Mouse (Mus musculus): Measurements from ENCODE around the gene Gja10. TPM values are rescaled to one million over a fixed set of nuclear protein-coding genes. Genes with fewer than 3 reads are reported as not detected.

The Gja10 gene
- polyA plus RNA-seq, 1 experiment from 2014 or later, result not detected

GRCm38 (mm10) chr4:32573586-32573985 lies 29.0 kb downstream of the Gja10 start:
- Histone ChIP-seq H3K36me3 (no peaks in the 10 kb centered on the region), H3K4me3 (replicated peaks) (no peak overlapping the region), H3K4me2 (no peak overlapping the region), H3K9me3 (no peaks in the 10 kb centered on the region), H3K9ac (no peak overlapping the region), H3K4me1 (peaks cover 6% of the 10 kb centered on the region; the same call in 1 of the 2 replicates), H3K27me3 (replicated peaks) (no peaks in the 10 kb centered on the region), H3K27ac (no peak overlapping the region)
- WGBS, result 85% methylated on average over 5 of the region's 5 CpGs
- ATAC-seq (ENCODE audit: insufficient read depth, low FRiP score, low read depth), result no peak

- no peaks in the 10 kb centered on the region for H3K36me3 ChIP-seq
- WGBS, result 65% methylated on average over 1 of the region's 1 CpGs
- H3K4me1 ChIP-seq, result peaks cover 6% of the 10 kb centered on the region; the same call in 1 of the 2 replicates
- H3K9me3 ChIP-seq, result no peaks in the 10 kb centered on the region
- H3K27ac ChIP-seq, result no peak overlapping the region
- H3K9ac ChIP-seq, result no peak overlapping the region
- H3K4me2 ChIP-seq, result no peak overlapping the region
- H3K27me3 ChIP-seq (replicated peaks), result no peaks in the 10 kb centered on the region
- 0 out of 2 replicates have a peak, but pooled peaks have one; percentile 11 for ATAC-seq (ENCODE audit: insufficient read depth, low FRiP score, low read depth)
- H3K4me3 ChIP-seq (replicated peaks), result no peak overlapping the region
These were observed 30.4 kb downstream of the Gja10 start for GRCm38 (mm10) chr4:32572118-32572517.

GRCm38 (mm10) chr4:32571441-32571840 lies 31.1 kb downstream of the Gja10 start:
- WGBS, result 58% methylated on average over 3 of the region's 3 CpGs
- H3K9ac ChIP-seq, result no peak overlapping the region
- ATAC-seq (ENCODE audit: insufficient read depth, low FRiP score, low read depth), result no peak
- H3K4me1 ChIP-seq, result peaks cover 6% of the 10 kb centered on the region; the same call in 1 of the 2 replicates
- no peaks in the 10 kb centered on the region for H3K27me3 ChIP-seq (replicated peaks)
- H3K27ac ChIP-seq, result peak overlapping the region; percentile 9; the same call in 1 of the 2 replicates
- no peaks in the 10 kb centered on the region for H3K9me3 ChIP-seq
- H3K36me3 ChIP-seq, result no peaks in the 10 kb centered on the region
- no peak overlapping the region for H3K4me2 ChIP-seq
- H3K4me3 ChIP-seq (replicated peaks), result no peak overlapping the region

DNA sequence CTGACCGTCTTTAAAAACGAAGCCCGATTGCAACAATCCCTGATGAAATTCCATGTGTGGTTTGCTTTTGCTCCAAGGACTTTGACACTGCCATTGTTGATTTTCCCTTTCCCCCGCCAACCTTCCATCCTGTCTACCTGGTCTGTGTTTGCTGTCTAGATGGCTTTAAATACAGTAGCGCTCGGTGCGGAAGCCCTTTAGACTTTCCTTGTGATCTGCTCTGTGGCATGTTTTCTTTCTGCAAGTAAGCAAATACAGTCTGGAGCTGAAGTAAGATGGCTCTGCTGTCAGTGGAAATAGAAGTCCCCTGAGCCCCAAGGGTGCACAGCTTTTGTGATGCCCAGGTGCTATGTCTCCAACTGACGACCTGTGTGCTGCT lies 31.6 kb downstream of the Gja10 start:
- no peaks in the 10 kb centered on the region for H3K9me3 ChIP-seq
- peaks cover 6% of the 10 kb centered on the region; the same call in 1 of the 2 replicates for H3K4me1 ChIP-seq
- no peak overlapping the region for H3K4me2 ChIP-seq
- H3K27me3 ChIP-seq (replicated peaks), result no peaks in the 10 kb centered on the region
- peak overlapping the region; percentile 9; the same call in 1 of the 2 replicates for H3K27ac ChIP-seq
- no peaks in the 10 kb centered on the region for H3K36me3 ChIP-seq
- no peak for ATAC-seq (ENCODE audit: insufficient read depth, low FRiP score, low read depth)
- no peak overlapping the region for H3K4me3 ChIP-seq (replicated peaks)
- 46% methylated on average over 8 of the region's 8 CpGs for WGBS
- no peak overlapping the region for H3K9ac ChIP-seq

- Histone ChIP-seq H3K36me3 (no peaks in the 10 kb centered on the region), H3K9me3 (no peaks in the 10 kb centered on the region), H3K4me3 (replicated peaks) (no peak overlapping the region), H3K4me2 (peak overlapping the region; percentile 9; the same call in 1 of the 2 replicates), H3K27ac (no peak overlapping the region; the same call in 1 of the 2 replicates), H3K9ac (no peak overlapping the region), H3K27me3 (replicated peaks) (no peaks in the 10 kb centered on the region), H3K4me1 (peaks cover 6% of the 10 kb centered on the region; the same call in 1 of the 2 replicates)
- no peak for ATAC-seq (ENCODE audit: insufficient read depth, low FRiP score, low read depth)
- 38% methylated on average over 17 of the region's 17 CpGs for WGBS
These were observed 32.3 kb downstream of the Gja10 start for GRCm38 (mm10) chr4:32569995-32570938.

- Histone ChIP-seq H3K36me3 (no peaks in the 10 kb centered on the region), H3K4me3 (replicated peaks) (no peak overlapping the region), H3K9ac (no peak overlapping the region), H3K4me2 (no peak overlapping the region), H3K4me1 (peaks cover 6% of the 10 kb centered on the region; the same call in 1 of the 2 replicates), H3K27ac (no peak overlapping the region), H3K9me3 (no peaks in the 10 kb centered on the region), H3K27me3 (replicated peaks) (no peaks in the 10 kb centered on the region)
- 78% methylated on average over 4 of the region's 4 CpGs for WGBS
- ATAC-seq (ENCODE audit: insufficient read depth, low FRiP score, low read depth), result no peak
These were observed 33.5 kb downstream of the Gja10 start for GRCm38 (mm10) chr4:32569054-32569453.

DNA sequence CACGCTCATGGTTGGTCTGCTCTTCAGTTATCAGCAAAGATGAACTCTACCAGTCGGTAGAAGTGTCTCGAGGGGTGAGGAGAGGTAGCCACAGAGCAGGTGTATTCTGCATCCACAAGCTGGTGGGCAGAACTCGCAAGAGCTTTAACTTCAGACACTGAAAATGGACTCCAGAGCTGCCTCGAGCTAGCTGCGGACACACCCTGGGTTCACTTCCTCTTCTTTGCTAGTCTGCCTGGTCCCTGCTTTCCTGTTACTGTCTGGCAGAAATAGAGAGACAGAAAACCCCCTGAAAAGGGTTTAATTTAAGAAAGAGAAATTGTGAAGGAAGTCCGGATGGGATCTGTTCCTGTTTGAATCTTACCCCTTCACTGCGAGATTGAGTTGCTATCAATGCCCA lies 37.6 kb downstream of the Gja10 start:
- no peak overlapping the region for H3K4me2 ChIP-seq
- ATAC-seq (ENCODE audit: insufficient read depth, low FRiP score, low read depth), result no peak
- WGBS, result 71% methylated on average over 8 of the region's 8 CpGs
- peaks cover 5% of the 10 kb centered on the region; the same call in 1 of the 2 replicates for H3K36me3 ChIP-seq
- H3K4me3 ChIP-seq (replicated peaks), result no peak overlapping the region
- no peaks in the 10 kb centered on the region for H3K4me1 ChIP-seq
- no peak overlapping the region for H3K27ac ChIP-seq
- H3K9ac ChIP-seq, result no peak overlapping the region
- H3K27me3 ChIP-seq (replicated peaks), result no peaks in the 10 kb centered on the region
- H3K9me3 ChIP-seq, result no peaks in the 10 kb centered on the region

GRCm38 (mm10) chr4:32564416-32564815 lies 38.1 kb downstream of the Gja10 start:
- H3K36me3 ChIP-seq, result peaks cover 5% of the 10 kb centered on the region; the same call in 1 of the 2 replicates
- H3K27me3 ChIP-seq (replicated peaks), result no peaks in the 10 kb centered on the region
- no peaks in the 10 kb centered on the region for H3K4me1 ChIP-seq
- no peak for ATAC-seq (ENCODE audit: insufficient read depth, low FRiP score, low read depth)
- no peak overlapping the region for H3K27ac ChIP-seq
- 76% methylated on average over 7 of the region's 7 CpGs for WGBS
- no peak overlapping the region for H3K4me2 ChIP-seq
- no peak overlapping the region for H3K4me3 ChIP-seq (replicated peaks)
- H3K9me3 ChIP-seq, result no peaks in the 10 kb centered on the region
- H3K9ac ChIP-seq, result no peak overlapping the region

DNA sequence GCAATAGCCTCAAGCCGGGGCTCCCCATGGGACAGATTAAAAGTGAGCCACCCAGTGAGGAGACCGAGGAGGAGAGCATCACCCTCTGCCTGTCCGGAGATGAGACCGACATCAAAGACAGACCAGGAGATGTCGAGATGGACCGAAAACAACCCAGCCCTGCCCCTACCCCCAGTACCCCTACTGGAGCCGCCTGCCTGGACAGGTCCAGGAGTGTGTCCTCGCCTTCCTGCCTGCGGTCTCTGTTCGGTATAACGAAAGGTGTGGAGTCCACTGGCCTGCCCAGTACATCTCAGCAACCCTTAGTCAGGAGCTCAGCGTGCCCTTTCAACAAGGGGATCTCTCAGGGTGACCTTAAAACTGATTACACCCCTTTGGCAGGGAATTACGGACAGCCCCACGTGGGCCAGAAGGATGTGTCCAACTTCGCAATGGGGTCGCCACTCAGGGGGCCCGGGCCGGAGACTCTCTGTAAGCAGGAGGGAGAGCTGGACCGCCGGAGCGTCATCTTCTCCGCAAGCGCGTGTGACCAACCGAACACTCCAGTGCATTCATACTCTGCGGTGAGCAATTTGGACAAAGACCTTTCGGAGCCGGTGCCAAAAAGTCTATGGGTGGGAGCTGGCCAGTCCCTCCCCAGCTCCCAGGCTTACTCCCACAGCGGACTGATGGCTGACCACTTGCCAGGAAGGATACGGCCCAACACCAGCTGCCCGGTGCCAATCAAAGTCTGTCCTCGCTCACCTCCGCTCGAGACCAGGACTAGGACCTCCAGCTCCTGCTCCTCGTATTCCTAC lies 40.0 kb downstream of the Gja10 start:
- no peaks in the 10 kb centered on the region for H3K9me3 ChIP-seq
- no peak overlapping the region for H3K4me2 ChIP-seq
- H3K36me3 ChIP-seq, result peaks cover 5% of the 10 kb centered on the region; the same call in 1 of the 2 replicates
- no peaks in the 10 kb centered on the region for H3K27me3 ChIP-seq (replicated peaks)
- no peak overlapping the region for H3K27ac ChIP-seq
- no peak for ATAC-seq (ENCODE audit: insufficient read depth, low FRiP score, low read depth)
- no peak overlapping the region for H3K9ac ChIP-seq
- 96% methylated on average over 35 of the region's 35 CpGs for WGBS
- no peaks in the 10 kb centered on the region for H3K4me1 ChIP-seq
- H3K4me3 ChIP-seq (replicated peaks), result no peak overlapping the region

DNA sequence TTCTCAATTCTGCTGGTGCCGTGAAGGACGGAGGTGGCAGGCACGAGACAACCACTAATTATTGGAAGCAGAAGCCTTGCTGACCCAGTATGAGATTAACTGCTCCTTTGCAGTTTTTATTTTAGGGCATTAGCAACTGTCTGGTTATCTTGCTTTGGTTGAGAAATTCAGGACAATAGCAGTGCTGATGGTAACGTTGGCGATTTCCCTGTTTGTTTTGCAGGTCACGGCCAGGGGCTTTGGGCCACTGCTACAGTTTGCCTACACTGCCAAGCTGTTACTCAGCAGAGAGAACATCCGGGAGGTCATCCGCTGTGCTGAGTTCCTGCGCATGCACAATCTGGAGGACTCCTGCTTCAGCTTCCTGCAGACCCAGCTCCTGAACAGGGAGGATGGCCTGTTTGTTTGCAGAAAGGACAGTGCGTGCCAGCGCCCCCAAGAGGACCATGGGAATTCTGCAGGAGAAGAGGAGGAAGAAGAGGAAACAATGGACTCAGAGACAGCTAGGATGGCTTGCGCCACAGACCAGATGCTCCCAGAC lies 40.9 kb downstream of the Gja10 start:
- 52% methylated on average over 12 of the region's 12 CpGs for WGBS
- H3K27me3 ChIP-seq (replicated peaks), result no peaks in the 10 kb centered on the region
- no peaks in the 10 kb centered on the region for H3K4me1 ChIP-seq
- no peak overlapping the region for H3K4me2 ChIP-seq
- no peak overlapping the region for H3K27ac ChIP-seq
- H3K9ac ChIP-seq, result no peak overlapping the region
- no peak overlapping the region for H3K4me3 ChIP-seq (replicated peaks)
- peaks cover 5% of the 10 kb centered on the region; the same call in 1 of the 2 replicates for H3K36me3 ChIP-seq
- no peak; the same call in 1 of the 2 replicates for ATAC-seq (ENCODE audit: insufficient read depth, low FRiP score, low read depth)
- H3K9me3 ChIP-seq, result no peaks in the 10 kb centered on the region

GRCm38 (mm10) chr4:32560724-32561554 lies 41.6 kb downstream of the Gja10 start:
- Histone ChIP-seq H3K4me1 (no peaks in the 10 kb centered on the region), H3K4me3 (replicated peaks) (no peak overlapping the region), H3K27me3 (replicated peaks) (no peaks in the 10 kb centered on the region), H3K9ac (no peak overlapping the region), H3K4me2 (no peak overlapping the region), H3K27ac (no peak overlapping the region), H3K9me3 (no peaks in the 10 kb centered on the region), H3K36me3 (peaks cover 5% of the 10 kb centered on the region; the same call in 1 of the 2 replicates)
- 61% methylated on average over 8 of the region's 8 CpGs for WGBS
- no peak for ATAC-seq (ENCODE audit: insufficient read depth, low FRiP score, low read depth)
